Mouse (Mus musculus): ENCODE results near the gene A130010J15Rik. TPM values are rescaled to one million over a fixed set of nuclear protein-coding genes. Genes with fewer than 3 reads are reported as not detected.

Gene A130010J15Rik
- polyA plus RNA-seq (2012; rRNA removed) = 2.8 and 3.6 TPM in 2 replicates

GRCm38 (mm10) chr1:193167746-193168145 is at the start of gene A130010J15Rik:
Gene A130010J15Rik (plus strand): TSS chr1:193168046.

GRCm38 (mm10) chr1:193129786-193130455 is 37.9 kb upstream of the A130010J15Rik start, which contains the start of gene Diexf:
Gene Diexf (minus strand): TSS chr1:193130272.

GRCm38 (mm10) chr1:193152872-193153271 is 15.0 kb upstream of the A130010J15Rik start, which contains the start of gene Irf6:
Gene Irf6 (plus strand): TSS chr1:193153111.

GRCm38 (mm10) chr1:193201383-193201778 is 33.5 kb downstream of the A130010J15Rik start, which contains the start of gene Traf3ip3:
Gene Traf3ip3 (minus strand): TSS chr1:193201703.

GRCm38 (mm10) chr1:193207503-193207902 is 39.7 kb downstream of the A130010J15Rik start, which contains the start of gene Lamb3:
Gene Lamb3 (plus strand): TSS chr1:193207699.

Other genes with a start within 250 kb of the A130010J15Rik start
- 0.03 and 0.06 TPM in 2 replicates for gene Syt14, start 132.3 kb upstream of the A130010J15Rik start, polyA plus RNA-seq (2012; rRNA removed)
- gene Diexf, start 37.8 kb upstream of the A130010J15Rik start, polyA plus RNA-seq (2012; rRNA removed) = 6.7 and 9.0 TPM in 2 replicates
- 81.4 and 104 TPM in 2 replicates for gene Irf6, start 14.9 kb upstream of the A130010J15Rik start, polyA plus RNA-seq (2012; rRNA removed)
- gene Traf3ip3, start 33.7 kb downstream of the A130010J15Rik start, polyA plus RNA-seq (2012; rRNA removed) = 1.4 and 2.5 TPM in 2 replicates
- 90.3 and 102 TPM in 2 replicates for gene Lamb3, start 39.7 kb downstream of the A130010J15Rik start, polyA plus RNA-seq (2012; rRNA removed)
- 5.0 and 8.3 TPM in 2 replicates for gene Hsd11b1, start 96.0 kb downstream of the A130010J15Rik start, polyA plus RNA-seq (2012; rRNA removed)
- gene G0s2, start 105.2 kb downstream of the A130010J15Rik start, polyA plus RNA-seq (2012; rRNA removed) = 33.3 and 41.1 TPM in 2 replicates
- 0.40 and 0.45 TPM in 2 replicates for gene Camk1g, start 202.3 kb downstream of the A130010J15Rik start, polyA plus RNA-seq (2012; rRNA removed)